Mouse (Mus musculus): ENCODE data around the gene Cdc123.

DNA sequence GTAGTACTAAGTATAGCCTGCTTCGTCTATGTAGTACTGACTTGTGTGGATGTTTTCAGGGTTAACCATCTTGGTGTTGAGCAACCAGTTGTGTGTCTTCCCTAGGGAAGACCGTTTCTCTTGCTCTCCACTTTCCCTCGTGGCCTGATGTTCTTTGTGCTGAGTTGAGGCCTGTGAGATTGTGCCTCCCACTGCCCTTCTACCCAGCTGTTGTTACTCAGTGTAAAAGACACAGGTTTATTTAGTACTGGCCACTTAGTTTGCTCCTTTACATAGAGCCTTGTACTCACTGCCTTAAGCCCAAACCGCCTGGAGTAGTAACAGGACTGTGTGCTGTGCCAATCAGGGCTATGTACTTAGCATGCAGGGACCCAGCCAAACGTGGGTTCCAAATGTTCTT is 6.9 kb upstream of the Cdc123 start:
- TF ChIP-seq CTCF (IDR thresholded peaks at IDR 0.05; ENCODE audit: low read depth, low read length) (no peak), POLR2A (IDR thresholded peaks at IDR 0.05; ENCODE audit: insufficient read depth, low read length) (no peak), EP300 (IDR thresholded peaks at IDR 0.05; ENCODE audit: insufficient read depth, low read depth, low read length) (no peak)

Measured in ES-Bruce4 (cell line).